22 mouse cellular contexts compared by ENCODE assay signal in the genomic region with DNA sequence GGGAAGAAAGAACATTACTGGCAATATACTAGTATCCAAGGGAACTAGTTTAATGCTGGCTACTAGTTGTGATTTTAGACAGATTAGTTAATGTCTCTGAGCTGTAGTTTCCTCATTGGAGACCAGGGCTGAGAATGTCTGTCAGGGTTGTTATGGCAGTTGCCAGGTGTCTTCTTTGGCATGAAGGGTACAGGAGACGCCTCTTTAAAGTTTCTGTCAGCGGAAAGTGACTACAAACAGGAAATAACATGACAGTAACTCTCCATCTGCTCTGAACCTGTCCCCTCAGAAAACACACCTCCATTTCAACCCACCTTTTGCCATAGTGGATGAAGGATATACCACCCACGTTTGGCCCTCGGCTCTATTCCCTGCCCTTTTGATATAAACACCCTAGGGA.
"Had no signal": no experiment of that assay in that cellular context is flagged by ENCODE, and none has a peak within 500 bp of the region (broad histone marks: within the 10 kb centered on the region; RNA-seq: fewer than 3 reads in every experiment).

No protein-coding gene starts in this region.

- H3K9ac ChIP-seq: limb, embryonic 13.5 days; liver, embryonic 12.5 days; liver, embryonic 15.5 days; lung, embryonic 15.5 days had no signal

- ATAC-seq: intestine, embryonic 16.5 days; liver, embryonic 12.5 days had no signal

- H3K4me3 ChIP-seq: limb, embryonic 10.5 days; limb, embryonic 13.5 days; liver, embryonic 12.5 days; liver, embryonic 15.5 days; lung, embryonic 15.5 days; megakaryocyte, embryonic 14.5 days; midbrain, embryonic 10.5 days; neural tube, embryonic 13.5 days had no signal

- H3K27ac ChIP-seq: limb, embryonic 10.5 days; limb, embryonic 13.5 days; liver, embryonic 12.5 days; liver, embryonic 15.5 days; lung, embryonic 15.5 days; midbrain, embryonic 10.5 days; neural tube, embryonic 13.5 days had no signal

- H3K4me2 ChIP-seq: limb, embryonic 13.5 days; liver, embryonic 12.5 days; liver, embryonic 15.5 days; lung, embryonic 15.5 days; neural tube, embryonic 13.5 days had no signal

- H3K36me3 ChIP-seq: limb, embryonic 10.5 days; limb, embryonic 13.5 days; liver, embryonic 15.5 days; lung, embryonic 15.5 days had no signal

- H3K9me3 ChIP-seq: limb, embryonic 10.5 days; limb, embryonic 13.5 days; liver, embryonic 12.5 days; liver, embryonic 15.5 days; lung, embryonic 15.5 days; megakaryocyte, embryonic 14.5 days; midbrain, embryonic 10.5 days; neural tube, embryonic 13.5 days had no signal

- DNase-seq: kidney, adult 18-20 months; kidney, adult 9 months; kidney, postnatal 14 days; kidney, postnatal 4 days; liver; lung, adult 18-20 months; lung, postnatal 10 days; lung, postnatal 36 days; midbrain, embryonic 14.5 days; retina, postnatal 1 day; right cerebral cortex, postnatal 25 days; spleen, adult 18-20 months; thymus, adult 18-20 months had no signal

- H3K27me3 ChIP-seq: lung, embryonic 15.5 days; neural tube, embryonic 13.5 days had no signal
